Mouse (Mus musculus): ENCODE results near the gene Trabd. TPM values are rescaled to one million over a fixed set of nuclear protein-coding genes. Genes with fewer than 3 reads are reported as not detected.

The Trabd gene
- polyA plus RNA-seq, 1 experiment from 2014 or later = 51.6 TPM

GRCm38 (mm10) chr15:89060811-89061460 is 14.0 kb upstream of the Trabd start:
- Histone ChIP-seq H3K4me2 (ENCODE audit: low read length) (peak overlapping the region; percentile 76), H3K9ac (ENCODE audit: low read length) (peak overlapping the region; percentile 78; the same call in 1 of the 2 replicates), H3K36me3 (ENCODE audit: control insufficient read depth, insufficient read depth, low read length) (no peaks in the 10 kb centered on the region), H3K9me3 (ENCODE audit: control insufficient read depth, low read length) (no peaks in the 10 kb centered on the region), H3K4me1 (ENCODE audit: control insufficient read depth in 2 of 2, insufficient read depth in 2 of 2, low read length in 2 of 2) (peaks cover 5 to 8% of the 10 kb centered on the region in 2 experiments; a peak in 3 of 4 replicates), H3K27ac (replicated peaks in 1 of 2; ENCODE audit: control insufficient read depth in 1 of 2, insufficient read depth in 1 of 2, low read depth in 2 of 2, low read length in 2 of 2) (no peak overlapping the region), H3K4me3 (ENCODE audit: control insufficient read depth in 1 of 2, insufficient read depth in 1 of 2, low read depth in 1 of 2, low read length in 2 of 2) (peak overlapping the region in 1 of 2 experiments; percentile 63; a peak in 2 of 4 replicates), H3K27me3 (ENCODE audit: control insufficient read depth, insufficient read depth, low read length) (peaks cover 34% of the 10 kb centered on the region)
- ATAC-seq (ENCODE audit: insufficient number of reproducible peaks, insufficient read depth, low FRiP score, low read depth) = no peak
- 87% methylated on average over 12 of the region's 12 CpGs for WGBS

- Histone ChIP-seq H3K4me3 (ENCODE audit: control insufficient read depth in 1 of 2, insufficient read depth in 1 of 2, low read depth in 1 of 2, low read length in 2 of 2) (no peak overlapping the region), H3K4me2 (ENCODE audit: low read length) (no peak overlapping the region), H3K9ac (ENCODE audit: low read length) (no peak overlapping the region), H3K27me3 (ENCODE audit: control insufficient read depth, insufficient read depth, low read length) (peaks cover 44% of the 10 kb centered on the region), H3K4me1 (ENCODE audit: control insufficient read depth in 2 of 2, insufficient read depth in 2 of 2, low read length in 2 of 2) (peaks cover 5 to 8% of the 10 kb centered on the region in 2 experiments; a peak in 3 of 4 replicates), H3K27ac (replicated peaks in 1 of 2; ENCODE audit: control insufficient read depth in 1 of 2, insufficient read depth in 1 of 2, low read depth in 2 of 2, low read length in 2 of 2) (no peak overlapping the region), H3K9me3 (ENCODE audit: control insufficient read depth, low read length) (no peaks in the 10 kb centered on the region), H3K36me3 (ENCODE audit: control insufficient read depth, insufficient read depth, low read length) (no peaks in the 10 kb centered on the region)
- 83% methylated on average over 6 of the region's 6 CpGs for WGBS
- ATAC-seq (ENCODE audit: insufficient number of reproducible peaks, insufficient read depth, low FRiP score, low read depth) = no peak
These were observed 13.0 kb upstream of the Trabd start for GRCm38 (mm10) chr15:89061761-89062517.

- WGBS = 84% methylated on average over 5 of the region's 5 CpGs
- H3K4me2 ChIP-seq (ENCODE audit: low read length) = no peak overlapping the region
- H3K4me3 ChIP-seq (ENCODE audit: control insufficient read depth in 1 of 2, insufficient read depth in 1 of 2, low read depth in 1 of 2, low read length in 2 of 2) = no peak overlapping the region
- H3K4me1 ChIP-seq (ENCODE audit: control insufficient read depth in 2 of 2, insufficient read depth in 2 of 2, low read length in 2 of 2) = peaks cover 8 to 9% of the 10 kb centered on the region in 2 experiments; a peak in 3 of 4 replicates
- H3K9ac ChIP-seq (ENCODE audit: low read length) = no peak overlapping the region
- ATAC-seq (ENCODE audit: insufficient number of reproducible peaks, insufficient read depth, low FRiP score, low read depth) = no peak
- H3K9me3 ChIP-seq (ENCODE audit: control insufficient read depth, low read length) = no peaks in the 10 kb centered on the region
- H3K27ac ChIP-seq (replicated peaks in 1 of 2; ENCODE audit: control insufficient read depth in 1 of 2, insufficient read depth in 1 of 2, low read depth in 2 of 2, low read length in 2 of 2) = no peak overlapping the region
- H3K36me3 ChIP-seq (ENCODE audit: control insufficient read depth, insufficient read depth, low read length) = no peaks in the 10 kb centered on the region
- peaks cover 50% of the 10 kb centered on the region for H3K27me3 ChIP-seq (ENCODE audit: control insufficient read depth, insufficient read depth, low read length)
These were observed 12.4 kb upstream of the Trabd start for GRCm38 (mm10) chr15:89062518-89062910.

- H3K4me2 ChIP-seq (ENCODE audit: low read length) = no peak overlapping the region
- H3K27ac ChIP-seq (replicated peaks in 1 of 2; ENCODE audit: control insufficient read depth in 1 of 2, insufficient read depth in 1 of 2, low read depth in 2 of 2, low read length in 2 of 2) = no peak overlapping the region
- no peak overlapping the region for H3K9ac ChIP-seq (ENCODE audit: low read length)
- no peaks in the 10 kb centered on the region for H3K36me3 ChIP-seq (ENCODE audit: control insufficient read depth, insufficient read depth, low read length)
- no peak overlapping the region for H3K4me3 ChIP-seq (ENCODE audit: control insufficient read depth in 1 of 2, insufficient read depth in 1 of 2, low read depth in 1 of 2, low read length in 2 of 2)
- H3K27me3 ChIP-seq (ENCODE audit: control insufficient read depth, insufficient read depth, low read length) = peaks cover 54% of the 10 kb centered on the region
- ATAC-seq (ENCODE audit: insufficient number of reproducible peaks, insufficient read depth, low FRiP score, low read depth) = no peak
- 78% methylated on average over 7 of the region's 7 CpGs for WGBS
- H3K4me1 ChIP-seq (ENCODE audit: control insufficient read depth in 2 of 2, insufficient read depth in 2 of 2, low read length in 2 of 2) = peaks cover 8 to 13% of the 10 kb centered on the region in 2 experiments; a peak in 3 of 4 replicates
- H3K9me3 ChIP-seq (ENCODE audit: control insufficient read depth, low read length) = no peaks in the 10 kb centered on the region
These were observed 11.9 kb upstream of the Trabd start for GRCm38 (mm10) chr15:89063001-89063400.

- H3K4me1 ChIP-seq (ENCODE audit: control insufficient read depth in 2 of 2, insufficient read depth in 2 of 2, low read length in 2 of 2) = peaks cover 8 to 13% of the 10 kb centered on the region in 2 experiments; a peak in 3 of 4 replicates
- no peaks in the 10 kb centered on the region for H3K9me3 ChIP-seq (ENCODE audit: control insufficient read depth, low read length)
- no peak overlapping the region for H3K9ac ChIP-seq (ENCODE audit: low read length)
- no peak overlapping the region for H3K4me2 ChIP-seq (ENCODE audit: low read length)
- no peak overlapping the region for H3K4me3 ChIP-seq (ENCODE audit: control insufficient read depth in 1 of 2, insufficient read depth in 1 of 2, low read depth in 1 of 2, low read length in 2 of 2)
- 83% methylated on average over 6 of the region's 6 CpGs for WGBS
- H3K27me3 ChIP-seq (ENCODE audit: control insufficient read depth, insufficient read depth, low read length) = peaks cover 53% of the 10 kb centered on the region
- no peaks in the 10 kb centered on the region for H3K36me3 ChIP-seq (ENCODE audit: control insufficient read depth, insufficient read depth, low read length)
- no peak for ATAC-seq (ENCODE audit: insufficient number of reproducible peaks, insufficient read depth, low FRiP score, low read depth)
- H3K27ac ChIP-seq (replicated peaks in 1 of 2; ENCODE audit: control insufficient read depth in 1 of 2, insufficient read depth in 1 of 2, low read depth in 2 of 2, low read length in 2 of 2) = no peak overlapping the region
These were observed 11.4 kb upstream of the Trabd start for GRCm38 (mm10) chr15:89063536-89063935.

GRCm38 (mm10) chr15:89064891-89065290 is 10.0 kb upstream of the Trabd start:
- no peak overlapping the region for H3K9ac ChIP-seq (ENCODE audit: low read length)
- H3K9me3 ChIP-seq (ENCODE audit: control insufficient read depth, low read length) = no peaks in the 10 kb centered on the region
- H3K27me3 ChIP-seq (ENCODE audit: control insufficient read depth, insufficient read depth, low read length) = peaks cover 54% of the 10 kb centered on the region
- no peaks in the 10 kb centered on the region for H3K36me3 ChIP-seq (ENCODE audit: control insufficient read depth, insufficient read depth, low read length)
- WGBS = 96% methylated on average over 5 of the region's 5 CpGs
- H3K4me1 ChIP-seq (ENCODE audit: control insufficient read depth in 2 of 2, insufficient read depth in 2 of 2, low read length in 2 of 2) = peaks cover 6 to 8% of the 10 kb centered on the region in 2 experiments; a peak in 3 of 4 replicates
- H3K4me3 ChIP-seq (ENCODE audit: control insufficient read depth in 1 of 2, insufficient read depth in 1 of 2, low read depth in 1 of 2, low read length in 2 of 2) = no peak overlapping the region
- no peak overlapping the region for H3K27ac ChIP-seq (replicated peaks in 1 of 2; ENCODE audit: control insufficient read depth in 1 of 2, insufficient read depth in 1 of 2, low read depth in 2 of 2, low read length in 2 of 2)
- no peak for ATAC-seq (ENCODE audit: insufficient number of reproducible peaks, insufficient read depth, low FRiP score, low read depth)
- H3K4me2 ChIP-seq (ENCODE audit: low read length) = no peak overlapping the region

- peaks cover 3 to 10% of the 10 kb centered on the region in 2 experiments; a peak in 3 of 4 replicates for H3K4me1 ChIP-seq (ENCODE audit: control insufficient read depth in 2 of 2, insufficient read depth in 2 of 2, low read length in 2 of 2)
- H3K36me3 ChIP-seq (ENCODE audit: control insufficient read depth, insufficient read depth, low read length) = no peaks in the 10 kb centered on the region
- 0 out of 2 replicates have a peak overlapping the region, but pooled peaks have one; percentile 14 for H3K9ac ChIP-seq (ENCODE audit: low read length)
- H3K27me3 ChIP-seq (ENCODE audit: control insufficient read depth, insufficient read depth, low read length) = peaks cover 42% of the 10 kb centered on the region
- H3K4me2 ChIP-seq (ENCODE audit: low read length) = peak overlapping the region; percentile 55
- 22% methylated on average over 35 of the region's 35 CpGs for WGBS
- peak overlapping the region; percentile 11 to 17 for H3K4me3 ChIP-seq (ENCODE audit: control insufficient read depth in 1 of 2, insufficient read depth in 1 of 2, low read depth in 1 of 2, low read length in 2 of 2)
- ATAC-seq (ENCODE audit: insufficient number of reproducible peaks, insufficient read depth, low FRiP score, low read depth) = no peak
- H3K9me3 ChIP-seq (ENCODE audit: control insufficient read depth, low read length) = no peaks in the 10 kb centered on the region
- no peak overlapping the region for H3K27ac ChIP-seq (replicated peaks in 1 of 2; ENCODE audit: control insufficient read depth in 1 of 2, insufficient read depth in 1 of 2, low read depth in 2 of 2, low read length in 2 of 2)
These were observed 7.3 kb upstream of the Trabd start for GRCm38 (mm10) chr15:89067609-89068008.

Measured in heart, embryonic 14.5 days (tissue).